Mouse (Mus musculus): ENCODE results near the gene Pink1. TPM values are rescaled to one million over a fixed set of nuclear protein-coding genes. Genes with fewer than 3 reads are reported as not detected.

Pink1 gene
- 100 to 1,000 TPM; 259 to 277 TPM for total RNA-seq (2021)
- long read RNA-seq, experiment 1, transcript Pink1-201 (8 exons, 2,375 nt), result major isoform, 247 of 722 reads
- long read RNA-seq, experiment 1, partial matches to known transcripts, result 426 of 722 reads
- long read RNA-seq, experiment 1, other reads (novel, unspliced or antisense), result 47 of 722 reads
- long read RNA-seq, experiment 2, transcript Pink1-201 (8 exons, 2,375 nt), result major isoform, 309 of 795 reads
- long read RNA-seq, experiment 2, partial matches to known transcripts, result 416 of 795 reads
- long read RNA-seq, experiment 2, other reads (novel, unspliced or antisense), result 69 of 795 reads

GRCm38 (mm10) chr4:138326077-138326695 lies at the start of gene Pink1:
Pink1 (minus strand) TSS chr4:138326307.
- DNase-seq, result peak; percentile 92
- intact Hi-C loops (cut with DNase I; ENCODE audit: low total_unique reads), result loop anchor here (5.0 kb wide), 1 partner anchor 96 kb away; no protein-coding TSS in a partner anchor

- DNase-seq, result no peak
- intact Hi-C loops (cut with DNase I; ENCODE audit: low total_unique reads), result no loop called here
Observed at GRCm38 (mm10) chr4:138375117-138375516, 49.0 kb upstream of the Pink1 start.

GRCm38 (mm10) chr4:138370996-138371516 lies 44.9 kb upstream of the Pink1 start:
- intact Hi-C loops (cut with DNase I; ENCODE audit: low total_unique reads), result loop anchor here (5.0 kb wide), 1 partner anchor 39 kb away; no protein-coding TSS in a partner anchor

GRCm38 (mm10) chr4:138368498-138369260 lies 42.6 kb upstream of the Pink1 start:
- intact Hi-C loops (cut with DNase I; ENCODE audit: low total_unique reads), result no loop called here
- no peak for DNase-seq

More at GRCm38 (mm10) chr4:138370996-138371516, 44.9 kb upstream of the Pink1 start:
- no peak for DNase-seq

GRCm38 (mm10) chr4:138367641-138368497 lies 41.8 kb upstream of the Pink1 start, which contains the start of gene Cda:
Cda (minus strand) TSS chr4:138367992.
- peak; percentile 83 for DNase-seq
- intact Hi-C loops (cut with DNase I; ENCODE audit: low total_unique reads), result no loop called here

DNA sequence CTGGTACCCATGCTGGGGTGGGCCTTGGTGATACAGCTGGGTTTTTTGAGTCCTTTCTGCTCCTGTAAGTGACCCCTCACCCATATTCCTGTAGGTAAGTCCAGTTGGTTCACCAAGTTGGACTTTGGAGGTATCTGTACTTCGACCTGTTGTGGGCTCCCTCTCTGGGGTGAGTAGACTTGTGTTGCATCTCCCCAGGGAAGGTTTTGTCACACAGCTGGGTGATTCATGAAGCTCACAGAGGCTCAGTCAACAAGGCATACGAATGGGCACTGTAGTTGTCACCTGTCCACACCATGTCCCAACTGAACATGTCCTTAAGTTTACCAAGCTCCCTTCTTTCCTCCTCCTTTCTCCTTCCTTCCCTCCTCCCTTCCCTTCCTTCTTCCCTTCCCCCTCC lies 40.5 kb upstream of the Pink1 start:
- DNase-seq, result no peak
- intact Hi-C loops (cut with DNase I; ENCODE audit: low total_unique reads), result no loop called here

DNA sequence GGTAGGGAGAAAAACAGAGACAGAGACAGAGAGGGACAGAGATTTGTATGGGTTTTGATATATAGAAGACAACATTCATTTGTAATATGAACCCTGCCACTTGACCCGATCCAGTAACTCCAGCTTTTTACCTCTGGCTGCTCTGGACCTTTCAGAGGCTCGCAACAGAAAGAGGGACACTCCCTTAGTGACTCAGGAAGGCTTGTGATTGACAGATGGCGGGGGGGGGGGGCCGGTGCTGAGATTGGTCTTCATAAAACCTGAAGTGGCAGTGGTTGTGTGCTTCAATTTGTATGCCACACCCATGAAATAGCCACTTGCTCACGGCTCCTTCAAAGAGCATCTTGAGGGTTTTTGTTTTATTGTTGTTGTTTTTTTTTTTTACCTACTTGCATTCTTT lies 37.4 kb upstream of the Pink1 start:
- DNase-seq, result no peak
- intact Hi-C loops (cut with DNase I; ENCODE audit: low total_unique reads), result no loop called here

DNA sequence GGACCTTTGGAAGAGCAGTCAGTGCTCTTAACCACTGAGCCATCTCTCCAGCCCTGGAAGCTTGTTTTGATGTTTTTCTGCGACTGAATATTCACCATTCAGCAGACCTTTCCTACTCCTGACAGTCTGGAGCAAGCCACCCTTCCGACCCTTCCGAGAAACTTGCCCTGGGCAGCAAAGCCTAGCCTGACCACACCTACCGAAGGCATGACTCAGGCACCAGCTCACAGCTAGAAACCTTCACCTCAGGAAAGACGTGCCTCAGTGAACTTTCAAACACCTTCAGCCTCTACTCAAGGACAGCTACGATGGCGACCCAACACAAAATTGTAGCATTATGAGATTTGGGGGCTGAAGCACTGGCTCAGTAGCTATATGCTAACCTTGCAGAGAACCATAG lies 36.8 kb upstream of the Pink1 start:
- DNase-seq, result no peak
- intact Hi-C loops (cut with DNase I; ENCODE audit: low total_unique reads), result no loop called here

DNA sequence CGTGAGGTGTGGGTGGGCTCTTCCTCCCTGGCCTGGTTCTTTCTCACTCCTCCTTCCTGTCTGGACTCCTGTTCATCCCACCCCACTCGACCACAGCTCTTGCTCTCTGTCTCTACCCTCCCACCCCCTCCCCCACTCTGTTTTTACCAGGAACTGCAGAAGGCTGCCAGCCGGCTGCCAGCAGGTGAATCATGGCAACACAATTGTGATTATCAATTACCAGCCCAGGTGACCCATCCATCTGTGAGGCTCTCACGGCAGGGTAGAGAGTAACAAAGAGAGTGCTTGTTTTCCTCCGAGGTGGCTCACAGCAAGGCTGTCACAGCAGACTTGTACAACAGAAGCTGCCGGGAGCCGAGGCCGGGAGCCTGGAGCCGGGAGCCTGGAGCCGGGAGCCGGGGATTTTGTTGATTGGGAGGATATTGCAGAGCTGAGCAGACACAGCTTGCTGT lies 35.3 kb upstream of the Pink1 start:
- no peak for DNase-seq
- intact Hi-C loops (cut with DNase I; ENCODE audit: low total_unique reads), result no loop called here

DNA sequence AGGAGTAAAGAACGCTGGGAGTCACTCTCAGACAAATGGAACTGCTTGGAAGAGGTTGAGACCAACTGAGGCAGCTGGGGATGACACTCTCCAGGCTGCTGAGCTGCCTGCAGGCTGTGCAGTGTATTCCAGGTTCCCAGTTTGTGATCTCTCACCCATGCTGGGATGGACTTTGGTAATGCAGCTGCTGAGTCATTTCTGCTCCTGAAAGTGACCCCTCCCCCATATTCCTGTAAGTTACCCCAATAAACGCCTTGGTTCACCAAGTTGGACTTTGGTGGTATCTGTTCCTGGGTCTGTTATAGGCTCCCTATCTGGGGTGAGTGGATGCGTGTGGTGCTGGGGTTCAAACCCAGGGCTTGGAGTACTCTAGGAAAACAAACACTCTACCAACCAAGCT lies 32.1 kb upstream of the Pink1 start:
- intact Hi-C loops (cut with DNase I; ENCODE audit: low total_unique reads), result no loop called here
- DNase-seq, result no peak

DNA sequence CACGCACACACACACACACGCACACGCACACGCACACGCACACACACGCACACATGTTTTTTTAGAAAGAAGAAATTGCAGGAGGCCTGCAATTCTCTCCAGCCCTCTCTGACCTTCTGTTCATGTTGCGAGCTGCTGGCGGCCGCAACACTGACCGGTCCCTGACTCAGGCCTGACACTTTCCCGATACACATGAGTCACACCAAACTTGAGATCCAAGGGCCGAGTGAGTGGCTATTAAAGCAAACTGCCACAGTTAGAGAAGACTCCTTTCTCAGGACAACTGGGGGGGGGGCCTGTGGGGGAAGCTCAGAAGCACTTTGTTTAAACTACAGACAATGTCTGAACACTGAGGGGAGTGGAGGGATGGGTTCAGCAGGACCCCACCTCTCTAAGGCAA lies 30.4 kb upstream of the Pink1 start:
- DNase-seq, result no peak
- intact Hi-C loops (cut with DNase I; ENCODE audit: low total_unique reads), result no loop called here

DNA sequence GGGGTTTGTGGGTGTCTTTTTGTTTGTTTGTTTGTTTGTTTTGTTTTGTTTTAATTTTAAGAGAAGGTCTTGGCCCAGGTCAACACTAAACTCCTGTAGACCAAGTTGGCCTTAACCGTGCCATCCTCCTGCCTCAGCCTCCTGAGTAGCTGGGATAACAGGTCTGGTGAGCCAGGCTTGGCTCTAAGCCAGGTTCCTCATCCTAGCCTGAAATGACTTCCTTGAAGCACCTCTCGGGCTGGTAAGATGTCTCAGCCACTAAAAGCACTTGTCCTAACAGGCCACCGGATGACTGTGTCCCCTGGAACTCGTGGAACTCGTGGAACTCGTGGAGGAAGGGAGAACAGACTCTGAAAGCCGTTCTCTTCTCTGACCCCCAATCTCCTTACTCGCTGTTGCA lies 30.0 kb upstream of the Pink1 start:
- no peak for DNase-seq

DNA sequence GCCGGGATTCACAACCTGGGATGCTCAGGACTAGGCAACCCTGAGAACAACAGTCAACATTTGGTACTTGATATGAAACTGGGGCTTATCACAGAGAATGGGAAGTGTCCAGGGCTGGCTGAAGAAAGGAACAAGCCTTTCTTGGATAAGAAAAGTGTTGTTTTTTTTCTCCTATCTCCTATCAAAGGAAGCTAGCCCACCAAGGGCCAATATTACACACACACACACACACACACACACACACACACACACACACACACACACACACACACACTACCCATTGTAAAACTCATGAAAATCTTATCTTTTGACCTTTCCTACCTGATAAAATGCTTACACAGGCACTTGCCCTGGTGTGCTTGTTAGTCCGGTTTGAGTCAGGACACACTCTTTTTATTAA lies 29.4 kb upstream of the Pink1 start:
- no peak for DNase-seq
- intact Hi-C loops (cut with DNase I; ENCODE audit: low total_unique reads), result no loop called here

More for the DNA sequence above, 30.0 kb upstream of the Pink1 start:
- intact Hi-C loops (cut with DNase I; ENCODE audit: low total_unique reads), result no loop called here

DNA sequence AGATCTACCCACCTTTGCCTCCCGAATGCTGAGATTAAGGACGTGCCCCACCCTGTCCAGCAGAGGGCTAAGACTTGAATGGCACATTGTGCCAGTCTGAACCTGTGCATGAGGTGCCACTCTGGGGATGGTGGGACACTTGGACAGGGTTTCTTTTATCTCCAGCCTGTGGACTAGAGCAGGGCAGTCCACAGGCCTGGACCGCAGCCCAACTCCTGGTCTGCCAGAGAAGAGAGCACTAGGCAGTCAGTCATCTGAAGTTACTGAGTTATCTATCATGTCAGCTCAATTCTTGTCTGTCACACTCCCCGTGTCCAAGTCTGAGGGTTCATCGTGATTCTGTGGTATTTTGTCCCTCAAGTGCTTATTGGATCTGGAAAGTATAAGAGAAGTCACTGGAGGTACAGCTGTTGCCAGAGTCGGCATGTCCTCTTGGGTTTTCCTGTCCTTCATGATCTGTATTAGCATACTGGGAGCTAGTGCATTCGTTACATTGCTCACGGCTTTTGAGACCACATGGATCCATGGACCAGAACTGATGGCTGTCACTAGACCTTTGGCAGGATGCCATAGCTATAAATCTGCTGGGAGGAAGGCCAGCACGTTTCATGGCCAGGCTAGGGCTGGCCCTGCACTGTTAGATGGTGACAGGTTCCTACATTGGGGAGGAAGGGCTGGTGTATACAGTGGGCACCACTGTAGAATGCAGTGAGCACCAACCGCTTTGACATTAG lies 27.5 kb upstream of the Pink1 start:
- DNase-seq, result no peak
- intact Hi-C loops (cut with DNase I; ENCODE audit: low total_unique reads), result no loop called here

- intact Hi-C loops (cut with DNase I; ENCODE audit: low total_unique reads), result no loop called here
- no peak for DNase-seq
Observed at GRCm38 (mm10) chr4:138352692-138353091, 26.6 kb upstream of the Pink1 start.

DNA sequence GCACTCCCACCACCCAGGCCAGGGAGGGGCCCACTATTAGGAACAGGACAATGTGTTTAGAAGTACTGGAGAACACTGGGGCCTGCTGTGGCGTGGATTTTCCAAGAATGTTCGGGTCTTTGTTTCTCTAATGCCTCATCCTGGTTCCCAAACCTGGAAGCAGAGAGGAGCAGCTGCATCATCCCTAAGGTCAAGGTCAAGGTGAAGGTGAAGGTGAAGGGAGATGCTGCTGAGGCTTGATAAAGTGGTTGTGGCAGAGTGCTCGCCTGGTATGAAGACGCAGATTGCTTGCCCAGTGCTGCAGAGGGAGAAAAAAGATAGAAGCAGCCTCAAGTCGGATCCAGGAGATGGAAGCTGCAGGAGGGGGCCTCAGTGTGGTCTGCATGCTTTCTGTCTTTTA lies 25.7 kb upstream of the Pink1 start:
- intact Hi-C loops (cut with DNase I; ENCODE audit: low total_unique reads), result no loop called here
- no peak for DNase-seq

GRCm38 (mm10) chr4:138348716-138349115 lies 22.6 kb upstream of the Pink1 start:
- DNase-seq, result no peak
- intact Hi-C loops (cut with DNase I; ENCODE audit: low total_unique reads), result no loop called here

GRCm38 (mm10) chr4:138347280-138347679 lies 21.2 kb upstream of the Pink1 start:
- DNase-seq, result no peak
- intact Hi-C loops (cut with DNase I; ENCODE audit: low total_unique reads), result no loop called here

Data from gastrocnemius, postnatal 14 days (tissue).